Mouse (Mus musculus) stomach, embryonic 15.5 days (tissue): ENCODE measurements around the gene BC055324. TPM values are rescaled to one million over a fixed set of nuclear protein-coding genes. Genes with fewer than 3 reads are reported as not detected.

ENCODE experiments used
- ATAC-seq: fragments of 200-750 bp; cut with Nextera tagmentation; 2 replicates; pipeline ENCODE4 v1.8.0; 2017; ENCODE audit warnings: low read depth, moderate number of reproducible peaks, moderate TSS enrichment; ENCODE audit not compliant: insufficient read depth, low FRiP score
- H3K27ac ChIP-seq: fragments of 300-500 bp; sonication (generic); 2 replicates; pipeline ENCODE4 v1.5.1; 2015; ENCODE audit warnings: mild to moderate bottlenecking, inconsistent platforms
- H3K27me3 ChIP-seq: fragments of 300-500 bp; sonication (generic); replicated peaks from 2 replicates; pipeline ENCODE4 v1.6.1; 2015; ENCODE audit warnings: inconsistent platforms
- H3K36me3 ChIP-seq: fragments of 300-500 bp; sonication (generic); 2 replicates; pipeline ENCODE4 v1.6.1; 2015; ENCODE audit warnings: inconsistent platforms
- H3K4me1 ChIP-seq: fragments of 300-500 bp; sonication (generic); 2 replicates; pipeline ENCODE4 v1.6.1; 2015; ENCODE audit warnings: inconsistent platforms
- H3K4me2 ChIP-seq: fragments of 300-500 bp; sonication (generic); 2 replicates; pipeline ENCODE4 v1.6.1; 2015; ENCODE audit warnings: mild to moderate bottlenecking, inconsistent platforms
- H3K4me3 ChIP-seq: fragments of 300-500 bp; sonication (generic); replicated peaks from 2 replicates; pipeline ENCODE4 v1.5.1; 2015; ENCODE audit warnings: inconsistent platforms
- H3K9ac ChIP-seq: fragments of 300-500 bp; sonication (generic); 2 replicates; pipeline ENCODE4 v1.6.1; 2015; ENCODE audit warnings: inconsistent platforms
- H3K9me3 ChIP-seq: fragments of 300-500 bp; sonication (generic); 2 replicates; pipeline ENCODE4 v1.6.1; 2016; ENCODE audit warnings: inconsistent platforms
- WGBS: fragments of 180-500 bp; shearing (Covaris S2); methylation state at CpG from one replicate; pipeline ENCODE4 v1.1.7; 2015; 5-methylcytosine and 5-hydroxymethylcytosine counted together
- polyA plus RNA-seq: library from polyadenylated mRNA; unstranded; fragments of >200 nt; fragmentation: Nextera tagmentation; extraction: Ambion mirVana; gene quantifications from 2 replicates; pipeline ENCODE4 v1.2.1, GENCODE M21; 2015

BC055324 gene
- polyA plus RNA-seq, 1 experiment from 2014 or later = 15.6 TPM

DNA sequence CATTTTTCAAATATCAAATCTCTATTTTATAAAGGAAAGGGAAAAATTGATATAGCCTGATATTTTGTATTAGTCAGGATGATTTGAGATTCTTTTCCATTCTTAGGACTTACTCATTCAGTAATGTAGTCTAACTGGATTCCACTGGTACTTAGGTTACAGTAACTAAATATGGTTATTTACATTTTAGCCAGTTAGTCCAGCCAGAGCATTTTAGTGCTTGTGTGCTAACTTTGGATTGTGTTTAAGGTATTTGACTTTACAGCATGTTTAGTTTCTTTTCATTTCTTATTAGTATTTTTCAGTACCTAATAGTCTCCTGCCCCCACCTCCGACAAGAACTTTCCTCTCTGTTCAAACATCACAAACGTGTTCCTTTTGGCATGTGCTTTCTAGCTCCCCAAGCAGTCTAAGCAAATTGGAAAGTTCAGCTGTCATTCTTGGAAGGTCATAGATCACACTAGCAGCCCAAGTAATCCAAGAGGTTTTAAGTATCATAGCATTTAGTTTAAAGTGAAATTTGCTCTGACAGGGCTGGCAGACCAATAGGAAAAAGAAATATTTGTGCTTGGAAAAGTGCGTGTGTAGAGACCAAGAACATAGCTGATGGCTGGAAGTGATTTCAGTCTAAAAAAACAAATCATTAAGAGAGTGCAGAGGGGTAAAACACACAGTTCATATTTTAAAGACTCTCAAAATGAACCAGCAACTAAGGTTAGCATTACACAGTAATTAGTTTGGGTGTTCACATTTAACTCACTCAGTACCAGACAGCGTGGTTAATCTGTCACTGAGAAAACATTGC lies 87.4 kb downstream of the BC055324 start:
- no peak overlapping the region for H3K9ac ChIP-seq
- no peaks in the 10 kb centered on the region for H3K9me3 ChIP-seq
- no peaks in the 10 kb centered on the region for H3K36me3 ChIP-seq
- no peaks in the 10 kb centered on the region for H3K27me3 ChIP-seq
- H3K27ac ChIP-seq = no peak overlapping the region
- H3K4me1 ChIP-seq = peaks cover 3% of the 10 kb centered on the region; the same call in 1 of the 2 replicates
- 33% methylated on average over 4 of the region's 4 CpGs for WGBS
- no peak overlapping the region for H3K4me2 ChIP-seq
- ATAC-seq = no peak
- H3K4me3 ChIP-seq = no peak overlapping the region

DNA sequence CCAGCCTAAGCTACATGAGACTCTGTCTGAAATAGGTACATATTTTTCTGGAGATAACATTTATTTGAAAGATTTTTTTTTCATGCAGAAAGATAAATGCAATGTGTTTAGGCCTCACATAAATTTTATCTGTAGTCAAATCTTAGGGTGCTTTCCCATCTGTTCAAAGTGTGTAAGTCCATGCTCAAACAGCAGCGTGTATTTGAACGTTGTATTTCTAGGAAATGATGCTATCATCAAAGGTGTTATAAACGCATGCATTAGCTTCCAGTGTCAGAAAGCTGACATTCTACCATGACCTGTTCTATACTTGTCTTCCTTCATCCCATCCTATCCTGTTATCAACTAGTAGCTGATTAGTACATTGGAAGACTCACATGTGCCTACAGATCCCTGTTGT lies 91.2 kb downstream of the BC055324 start:
- Histone ChIP-seq H3K9me3 (no peaks in the 10 kb centered on the region), H3K4me1 (peaks cover 3% of the 10 kb centered on the region; the same call in 1 of the 2 replicates), H3K27me3 (no peaks in the 10 kb centered on the region), H3K9ac (no peak overlapping the region), H3K4me2 (no peak overlapping the region), H3K36me3 (no peaks in the 10 kb centered on the region), H3K27ac (no peak overlapping the region), H3K4me3 (no peak overlapping the region)
- no peak for ATAC-seq
- WGBS = 89% methylated on average over 3 of the region's 3 CpGs

DNA sequence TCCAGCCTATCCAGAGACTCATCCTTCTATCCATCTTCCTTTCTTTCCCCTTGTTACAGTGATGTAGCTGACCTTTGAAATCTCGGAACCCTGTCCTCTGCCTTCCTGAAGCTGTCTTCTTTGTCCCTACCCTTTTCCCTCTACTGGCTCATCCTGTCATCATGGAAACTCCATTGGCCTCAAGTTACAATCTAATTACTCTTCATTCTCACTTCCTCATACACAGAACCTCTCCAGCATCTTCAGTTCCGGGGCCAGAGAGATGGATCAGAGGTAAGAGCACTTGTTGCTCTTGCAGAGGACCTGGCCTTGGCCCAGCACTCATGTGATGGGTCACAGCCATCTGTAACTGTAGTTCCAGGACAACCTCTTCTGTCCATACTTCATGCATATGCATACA lies 94.4 kb downstream of the BC055324 start:
- H3K36me3 ChIP-seq = no peaks in the 10 kb centered on the region
- H3K9me3 ChIP-seq = no peaks in the 10 kb centered on the region
- no peak overlapping the region for H3K9ac ChIP-seq
- WGBS = 78% methylated on average over 2 of the region's 2 CpGs
- no peak for ATAC-seq
- H3K27ac ChIP-seq = no peak overlapping the region
- H3K4me1 ChIP-seq = no peaks in the 10 kb centered on the region
- no peak overlapping the region for H3K4me2 ChIP-seq
- no peaks in the 10 kb centered on the region for H3K27me3 ChIP-seq
- H3K4me3 ChIP-seq = no peak overlapping the region

DNA sequence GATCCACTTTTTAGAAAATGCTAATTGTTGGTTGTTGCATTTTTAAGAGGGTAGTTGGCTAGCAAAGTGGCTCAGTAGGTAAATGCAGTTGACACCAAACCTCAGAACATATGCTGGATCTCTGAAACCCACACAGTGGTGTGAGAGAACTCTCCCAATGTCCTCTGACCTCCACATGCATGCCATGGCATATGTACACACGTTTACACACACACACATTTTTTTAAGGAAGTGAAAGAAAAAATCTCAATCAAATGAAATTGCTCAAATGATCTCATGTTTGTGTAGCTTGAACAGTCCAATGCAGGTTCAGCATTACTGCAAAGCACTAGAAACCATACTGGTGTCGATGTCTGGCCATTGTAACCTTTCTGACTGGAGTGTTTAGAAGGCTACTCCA lies 95.0 kb downstream of the BC055324 start:
- H3K4me1 ChIP-seq = no peaks in the 10 kb centered on the region
- H3K27me3 ChIP-seq = no peaks in the 10 kb centered on the region
- H3K4me2 ChIP-seq = no peak overlapping the region
- H3K4me3 ChIP-seq = no peak overlapping the region
- H3K9ac ChIP-seq = no peak overlapping the region
- WGBS = 80% methylated on average over 2 of the region's 2 CpGs
- no peaks in the 10 kb centered on the region for H3K36me3 ChIP-seq
- ATAC-seq = no peak
- H3K9me3 ChIP-seq = no peaks in the 10 kb centered on the region
- no peak overlapping the region for H3K27ac ChIP-seq

DNA sequence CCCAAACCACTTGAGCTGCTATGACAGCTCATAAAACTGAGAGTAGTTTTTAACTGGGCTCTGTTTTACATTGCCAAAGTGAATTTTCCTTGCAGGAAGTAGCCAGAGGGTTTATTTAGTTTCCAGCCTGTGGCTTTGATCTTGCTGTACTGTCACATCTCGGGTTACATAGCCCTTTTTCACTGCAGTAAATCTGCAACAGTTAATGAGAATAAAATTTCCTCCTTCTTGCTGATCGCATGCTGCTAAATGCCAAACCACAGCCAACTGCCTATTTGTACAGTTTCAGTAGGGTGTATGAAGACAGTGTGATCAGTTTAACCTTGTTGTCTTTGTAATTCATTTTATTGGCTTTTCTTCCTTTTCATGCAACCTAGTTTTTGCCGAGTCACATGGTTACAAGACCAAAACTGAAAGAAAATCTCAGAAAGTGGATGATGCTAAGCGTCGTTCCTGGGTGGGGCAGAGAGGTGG lies 96.3 kb downstream of the BC055324 start:
- 51% methylated on average over 5 of the region's 5 CpGs for WGBS
- no peak overlapping the region for H3K27ac ChIP-seq

More for the DNA sequence above, 96.3 kb downstream of the BC055324 start:
- H3K9ac ChIP-seq = no peak overlapping the region
- H3K36me3 ChIP-seq = no peaks in the 10 kb centered on the region
- no peaks in the 10 kb centered on the region for H3K4me1 ChIP-seq
- no peak overlapping the region for H3K4me2 ChIP-seq
- no peaks in the 10 kb centered on the region for H3K9me3 ChIP-seq
- no peak overlapping the region for H3K4me3 ChIP-seq
- no peaks in the 10 kb centered on the region for H3K27me3 ChIP-seq
- no peak for ATAC-seq

Other genes with a start within 250 kb of the BC055324 start
- gene Kifap3, start 215.2 kb downstream of the BC055324 start, polyA plus RNA-seq = 26.8 and 27.5 TPM in 2 replicates
- gene Scyl3, start 65.7 kb downstream of the BC055324 start, polyA plus RNA-seq = 15.7 and 17.1 TPM in 2 replicates
- gene Mettl18, start 93 bp upstream of the BC055324 start, polyA plus RNA-seq = 9.4 and 9.6 TPM in 2 replicates
- gene Sele, start 53.4 kb upstream of the BC055324 start, polyA plus RNA-seq = 0.04 TPM in 1 of 2 replicates, not detected in the other
- 3.5 and 4.3 TPM in 2 replicates for gene Sell, start 67.2 kb upstream of the BC055324 start, polyA plus RNA-seq
- gene Selp, start 120.5 kb upstream of the BC055324 start, polyA plus RNA-seq = 0.18 and 0.58 TPM in 2 replicates
- 1.0 and 1.1 TPM in 2 replicates for gene F5, start 157.0 kb upstream of the BC055324 start, polyA plus RNA-seq